Mouse (Mus musculus) neural tube, embryonic 15.5 days (tissue): ENCODE measurements around the gene Gnptab. TPM values are rescaled to one million over a fixed set of nuclear protein-coding genes. Genes with fewer than 3 reads are reported as not detected.

Source experiments
- ATAC-seq: fragments of 200-750 bp; cut with Nextera tagmentation; 2 replicates; pipeline ENCODE4 v1.8.0; 2017; ENCODE audit warnings: mild to moderate bottlenecking, moderate TSS enrichment, moderate library complexity; ENCODE audit not compliant: low FRiP score
- H3K27ac ChIP-seq: fragments of 300-500 bp; sonication (generic); replicated peaks from 2 replicates; pipeline ENCODE4 v1.5.1; 2015; ENCODE audit warnings: mild to moderate bottlenecking, inconsistent platforms
- H3K27me3 ChIP-seq: fragments of 300-500 bp; sonication (generic); replicated peaks from 2 replicates; pipeline ENCODE4 v1.6.1; 2015; ENCODE audit warnings: inconsistent platforms
- H3K36me3 ChIP-seq: fragments of 300-500 bp; sonication (generic); 2 replicates; pipeline ENCODE4 v1.6.1; 2015; ENCODE audit warnings: inconsistent platforms
- H3K4me1 ChIP-seq: fragments of 300-500 bp; sonication (generic); 2 replicates; pipeline ENCODE4 v1.6.1; 2015; ENCODE audit warnings: inconsistent platforms
- H3K4me2 ChIP-seq: fragments of 300-500 bp; sonication (generic); 2 replicates; pipeline ENCODE4 v1.6.1; 2015; ENCODE audit warnings: inconsistent platforms, mild to moderate bottlenecking, moderate library complexity
- H3K4me3 ChIP-seq: fragments of 300-500 bp; sonication (generic); replicated peaks from 2 replicates; pipeline ENCODE4 v1.5.1; 2015; ENCODE audit warnings: mild to moderate bottlenecking, inconsistent platforms
- H3K9ac ChIP-seq: fragments of 300-500 bp; sonication (generic); replicated peaks from 2 replicates; pipeline ENCODE4 v1.6.1; 2015; ENCODE audit warnings: mild to moderate bottlenecking, inconsistent platforms
- H3K9me3 ChIP-seq: fragments of 300-500 bp; sonication (generic); replicated peaks from 2 replicates; pipeline ENCODE4 v1.6.1; 2016; ENCODE audit warnings: inconsistent platforms
- WGBS: fragments of 180-500 bp; shearing (Covaris S2); methylation state at CpG from one replicate; pipeline ENCODE4 v1.1.7; 2015; ENCODE audit warnings: mixed read lengths; 5-methylcytosine and 5-hydroxymethylcytosine counted together
- polyA plus RNA-seq: library from polyadenylated mRNA; unstranded; fragments of >200 nt; fragmentation: Nextera tagmentation; extraction: Ambion mirVana; gene quantifications from 2 replicates; pipeline ENCODE4 v1.2.1, GENCODE M21; 2015

Gene Gnptab
- polyA plus RNA-seq, 1 experiment from 2014 or later: 19.6 TPM

- Histone ChIP-seq H3K27me3 (no peaks in the 10 kb centered on the region), H3K27ac (no peak overlapping the region), H3K9ac (no peak overlapping the region), H3K4me3 (no peak overlapping the region), H3K36me3 (0 out of 2 replicates have a peak, but pooled peaks cover 2% of the 10 kb centered on the region), H3K9me3 (no peaks in the 10 kb centered on the region), H3K4me1 (peaks cover 7% of the 10 kb centered on the region; the same call in 1 of the 2 replicates), H3K4me2 (no peak overlapping the region)
- no peak for ATAC-seq
- WGBS: 52% methylated on average over 8 of the region's 8 CpGs
These were observed 113.7 kb downstream of the Gnptab start for GRCm38 (mm10) chr10:88492658-88493057.

DNA sequence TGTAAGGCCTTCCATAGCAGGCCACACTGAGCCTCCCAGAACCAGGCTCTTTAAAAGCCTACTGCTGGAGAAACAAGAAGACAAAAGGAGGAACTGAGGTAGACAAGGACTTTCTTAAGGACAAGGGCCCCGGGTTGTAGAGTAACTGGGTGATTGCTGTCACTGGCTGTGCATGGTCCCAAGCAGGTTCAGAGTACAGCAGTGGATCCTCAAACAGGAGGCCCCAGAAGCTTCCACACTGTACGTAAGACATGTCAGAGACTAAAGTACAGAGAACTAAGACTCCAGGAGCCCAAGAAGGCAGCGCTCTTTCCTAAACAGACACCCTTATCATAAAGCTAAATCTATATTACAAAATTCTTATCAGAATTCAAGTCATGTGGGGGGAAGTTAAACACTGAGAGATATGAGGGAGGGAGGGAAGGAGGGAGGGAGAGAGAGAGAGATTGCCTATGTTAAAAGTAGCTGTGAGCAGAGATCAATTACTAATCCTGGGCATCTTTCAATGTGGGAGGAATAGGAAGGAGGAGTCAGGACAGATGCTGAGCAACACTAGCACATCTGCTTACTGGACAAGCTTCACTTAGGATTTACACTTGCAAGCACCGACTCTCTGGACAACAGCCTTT lies 116.1 kb downstream of the Gnptab start:
- Histone ChIP-seq H3K4me3 (no peak overlapping the region), H3K4me1 (peaks cover 7% of the 10 kb centered on the region; the same call in 1 of the 2 replicates), H3K4me2 (no peak overlapping the region), H3K36me3 (no peaks in the 10 kb centered on the region), H3K9ac (no peak overlapping the region), H3K27ac (no peak overlapping the region), H3K9me3 (no peaks in the 10 kb centered on the region), H3K27me3 (no peaks in the 10 kb centered on the region)
- 76% methylated on average over 4 of the region's 4 CpGs for WGBS
- ATAC-seq: no peak

Other genes starting within 250 kb of the Gnptab start
- gene Parpbp, start 232.2 kb upstream of the Gnptab start, polyA plus RNA-seq: 1.9 and 3.1 TPM in 2 replicates
- gene Nup37, start 232.1 kb upstream of the Gnptab start, polyA plus RNA-seq: 20.6 and 32.6 TPM in 2 replicates
- gene Washc3, start 178.0 kb upstream of the Gnptab start, polyA plus RNA-seq: 41.3 and 47.5 TPM in 2 replicates
- gene Dram1, start 52 bp upstream of the Gnptab start, polyA plus RNA-seq: 0.87 and 1.8 TPM in 2 replicates
- gene Sycp3, start 80.4 kb downstream of the Gnptab start, polyA plus RNA-seq: 0.50 TPM in 1 of 2 replicates, not detected in the other
- 23.1 and 23.9 TPM in 2 replicates for gene Chpt1, start 124.9 kb downstream of the Gnptab start, polyA plus RNA-seq
- 9.5 and 12.6 TPM in 2 replicates for gene Mybpc1, start 226.0 kb downstream of the Gnptab start, polyA plus RNA-seq